Comparison of ENCODE assay signal across 21 mouse cellular contexts in the genomic region with DNA sequence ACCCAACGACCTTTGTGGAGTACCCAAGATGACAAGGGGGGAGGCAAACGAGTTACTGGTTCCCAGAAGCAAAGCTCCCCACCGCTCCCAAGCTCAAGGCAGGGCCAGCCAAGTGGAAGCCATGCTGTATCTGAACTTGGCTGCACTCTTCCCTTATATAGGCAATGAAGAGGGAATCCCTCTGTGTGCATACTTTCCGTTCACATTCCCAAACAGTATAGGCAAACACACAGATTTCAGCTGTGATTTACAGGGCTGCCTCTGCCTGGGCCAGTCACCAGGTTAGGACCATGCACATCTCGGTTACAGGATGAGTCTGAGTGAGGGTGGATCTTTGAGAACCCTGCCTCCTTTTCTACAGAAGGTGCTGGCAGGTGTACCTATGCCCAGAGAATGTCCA.
DNase-seq lines count a peak whose midpoint lies in the region; ATAC-seq and TF ChIP-seq lines count a peak whose summit lies in the region.
"Had no signal": no experiment of that assay in that cellular context is flagged by ENCODE, and none has a peak within 500 bp of the region (broad histone marks: within the 10 kb centered on the region; RNA-seq: fewer than 3 reads in every experiment).

No protein-coding gene starts in this region.

- TF ChIP-seq RAD21 in CH12.LX (IDR thresholded peaks at IDR 0.05; ENCODE audit: low read depth, low read length): no peak

- TF ChIP-seq POLR2A in kidney, adult 2 months (IDR thresholded peaks at IDR 0.05; ENCODE audit: low read depth, low read length): no peak
- TF ChIP-seq POLR2A in CH12.LX (IDR thresholded peaks at IDR 0.05; ENCODE audit: low read depth, low read length): no peak

- DNase-seq in heart, postnatal 10 days: no peak
- DNase-seq in kidney, adult 2 months: no peak
- no peak for DNase-seq in CH12.LX (ENCODE audit: extremely low read depth)
- peak; percentile 32 for DNase-seq in embryonic facial prominence, embryonic 14.5 days (ENCODE audit: low spot score)
- no peak for DNase-seq in cerebellum, postnatal 4 days (ENCODE audit: low spot score in 2 of 2)
- DNase-seq in kidney, adult 11 months: no peak
- DNase-seq: cerebellum, adult 2 months; kidney, adult 18-20 months; kidney, postnatal 14 days; lung, postnatal 14 days; midbrain, embryonic 14.5 days; right cerebral cortex, adult 18-20 months; thymus, adult 18-20 months; thymus, postnatal 4 days had no signal

- 37% methylated on average over 5 of the region's 5 CpGs for WGBS in heart, embryonic 12.5 days
- WGBS in kidney, embryonic 16.5 days: 38% methylated on average over 5 of the region's 5 CpGs
- WGBS in kidney, adult 2 months: 78% methylated on average over 5 of the region's 5 CpGs
- 57% methylated on average over 5 of the region's 5 CpGs for WGBS in embryonic facial prominence, embryonic 14.5 days

- H3K27me3 ChIP-seq in heart, embryonic 12.5 days (replicated peaks): no peaks in the 10 kb centered on the region
- H3K27me3 ChIP-seq in kidney, embryonic 16.5 days (ENCODE audit: insufficient read depth, low read length): no peaks in the 10 kb centered on the region
- no peaks in the 10 kb centered on the region for H3K27me3 ChIP-seq in kidney, adult 2 months (replicated peaks; ENCODE audit: control insufficient read depth, insufficient read depth, low read length)
- H3K27me3 ChIP-seq in CH12.LX (replicated peaks): no peaks in the 10 kb centered on the region
- H3K27me3 ChIP-seq in embryonic facial prominence, embryonic 14.5 days (replicated peaks; ENCODE audit: control insufficient read depth, insufficient read depth, low read length): no peaks in the 10 kb centered on the region
- H3K27me3 ChIP-seq: megakaryocyte, embryonic 14.5 days; neural tube, embryonic 13.5 days had no signal

- peaks cover 75% of the 10 kb centered on the region for H3K79me2 ChIP-seq in CH12.LX (replicated peaks; ENCODE audit: control insufficient read depth, extremely low read depth, insufficient read depth, poor library complexity, severe bottlenecking)

- no peaks in the 10 kb centered on the region for H3K9me3 ChIP-seq in heart, embryonic 12.5 days (replicated peaks)
- no peaks in the 10 kb centered on the region for H3K9me3 ChIP-seq in kidney, embryonic 16.5 days (ENCODE audit: low read length)
- no peaks in the 10 kb centered on the region for H3K9me3 ChIP-seq in CH12.LX (replicated peaks; ENCODE audit: low read length)
- no peaks in the 10 kb centered on the region for H3K9me3 ChIP-seq in embryonic facial prominence, embryonic 14.5 days (ENCODE audit: control insufficient read depth, low read length)
- H3K9me3 ChIP-seq: hindbrain, embryonic 13.5 days; megakaryocyte, embryonic 14.5 days; neural tube, embryonic 13.5 days had no signal

- ATAC-seq in heart, embryonic 12.5 days (ENCODE audit: insufficient number of reproducible peaks, low FRiP score): no peak
- ATAC-seq in kidney, embryonic 16.5 days (ENCODE audit: low FRiP score, low TSS enrichment): 0 out of 2 replicates have a peak, but pooled peaks have one; percentile 56
- ATAC-seq in embryonic facial prominence, embryonic 14.5 days (ENCODE audit: low read depth): no peak
- ATAC-seq: forebrain, embryonic 14.5 days had no signal

- H3K4me2 ChIP-seq in heart, embryonic 12.5 days: peak overlapping the region; percentile 23; the same call in 1 of the 2 replicates
- no peak overlapping the region for H3K4me2 ChIP-seq in kidney, embryonic 16.5 days (replicated peaks; ENCODE audit: low read depth, low read length)
- H3K4me2 ChIP-seq in CH12.LX (ENCODE audit: insufficient read depth, low read depth, poor library complexity, severe bottlenecking): peak overlapping the region; percentile 93
- no peak overlapping the region for H3K4me2 ChIP-seq in embryonic facial prominence, embryonic 14.5 days (ENCODE audit: low read depth, low read length)
- H3K4me2 ChIP-seq: hindbrain, embryonic 13.5 days; neural tube, embryonic 13.5 days had no signal

- dilution Hi-C loops in CH12.LX (cut with MboI; ENCODE audit: extremely low pct_ligation_motif_present, extremely low pct_unique_long_range_greater_than_20kb, low sequenced_read_pairs): no loop called here

- no peak overlapping the region for H3K4me3 ChIP-seq in heart, embryonic 12.5 days
- H3K4me3 ChIP-seq in kidney, embryonic 16.5 days (ENCODE audit: low read length): no peak overlapping the region
- no peak overlapping the region for H3K4me3 ChIP-seq in kidney, adult 2 months (ENCODE audit: insufficient read depth, low read depth, low read length)
- H3K4me3 ChIP-seq in CH12.LX (replicated peaks in 1 of 3; ENCODE audit: low read depth in 2 of 3, low read length in 2 of 3, poor library complexity in 1 of 3): peak overlapping the region; percentile 60 to 86 (median 74)
- no peak overlapping the region for H3K4me3 ChIP-seq in embryonic facial prominence, embryonic 14.5 days (ENCODE audit: low read depth, low read length)
- H3K4me3 ChIP-seq: erythroblast, embryonic 14.5 days; hindbrain, embryonic 13.5 days; neural tube, embryonic 13.5 days had no signal

- in situ Hi-C loops in CH12.LX (cut with MboI; ENCODE audit: low pct_ligation_motif_present, low pct_unique_long_range_greater_than_20kb, low sequenced_read_pairs): no loop called here

- no peak for TF ChIP-seq EP300 in CH12.LX (IDR thresholded peaks at IDR 0.05; ENCODE audit: low read length)

- intact Hi-C loops in heart, postnatal 10 days (cut with DNase I): no loop called here

- H3K9ac ChIP-seq in heart, embryonic 12.5 days: no peak overlapping the region
- H3K9ac ChIP-seq in kidney, embryonic 16.5 days (replicated peaks; ENCODE audit: low read length): no peak overlapping the region
- peak overlapping the region; percentile 89 for H3K9ac ChIP-seq in CH12.LX (ENCODE audit: insufficient read depth, low read depth)
- no peak overlapping the region for H3K9ac ChIP-seq in embryonic facial prominence, embryonic 14.5 days (ENCODE audit: low read depth, low read length)
- H3K9ac ChIP-seq: hindbrain, embryonic 13.5 days; neural tube, embryonic 13.5 days had no signal

- H3K27ac ChIP-seq in heart, embryonic 12.5 days (ENCODE audit: poor library complexity, severe bottlenecking): peak overlapping the region; percentile 98
- H3K27ac ChIP-seq in kidney, embryonic 16.5 days (ENCODE audit: low read length): 0 out of 2 replicates have a peak overlapping the region, but pooled peaks have one; percentile 35
- H3K27ac ChIP-seq in kidney, adult 2 months (ENCODE audit: insufficient read depth, low read depth, low read length): no peak overlapping the region
- H3K27ac ChIP-seq in CH12.LX (ENCODE audit: insufficient read depth, low read depth): peak overlapping the region; percentile 63
- H3K27ac ChIP-seq in embryonic facial prominence, embryonic 14.5 days (replicated peaks; ENCODE audit: low read depth, low read length): no peak overlapping the region
- H3K27ac ChIP-seq: hindbrain, embryonic 13.5 days; neural tube, embryonic 13.5 days had no signal

- peaks cover 65% of the 10 kb centered on the region for H3K4me1 ChIP-seq in heart, embryonic 12.5 days (replicated peaks)
- H3K4me1 ChIP-seq in kidney, embryonic 16.5 days (ENCODE audit: insufficient read depth, low read length): peaks cover 56% of the 10 kb centered on the region
- no peaks in the 10 kb centered on the region for H3K4me1 ChIP-seq in kidney, adult 2 months (ENCODE audit: control insufficient read depth, insufficient read depth, low read length)
- peaks cover 16 to 58% of the 10 kb centered on the region in 2 experiments for H3K4me1 ChIP-seq in CH12.LX (ENCODE audit: control insufficient read depth in 1 of 2, insufficient read depth in 2 of 2)
- peaks cover 26% of the 10 kb centered on the region for H3K4me1 ChIP-seq in embryonic facial prominence, embryonic 14.5 days (ENCODE audit: control insufficient read depth, insufficient read depth, low read length)

- TF ChIP-seq CTCF in kidney, adult 2 months (conservative IDR thresholded peaks at IDR 0.05; ENCODE audit: insufficient read depth, insufficient read length, low read depth, low read length): no peak
- no peak for TF ChIP-seq CTCF in CH12.LX (conservative IDR thresholded peaks at IDR 0.05 in 1 of 2, IDR thresholded peaks at IDR 0.05 in 1 of 2; ENCODE audit: low read depth in 2 of 2, low read length in 2 of 2)

- no peaks in the 10 kb centered on the region for H3K36me3 ChIP-seq in heart, embryonic 12.5 days
- no peaks in the 10 kb centered on the region for H3K36me3 ChIP-seq in kidney, embryonic 16.5 days (ENCODE audit: insufficient read depth, low read length)
- H3K36me3 ChIP-seq in kidney, adult 2 months (ENCODE audit: control insufficient read depth, insufficient read depth, low read length): no peaks in the 10 kb centered on the region
- peaks cover 16 to 31% of the 10 kb centered on the region in 2 experiments for H3K36me3 ChIP-seq in CH12.LX (replicated peaks in 1 of 2; ENCODE audit: control insufficient read depth in 1 of 2, insufficient read depth in 1 of 2, low read length in 1 of 2)
- no peaks in the 10 kb centered on the region for H3K36me3 ChIP-seq in embryonic facial prominence, embryonic 14.5 days (ENCODE audit: control insufficient read depth, insufficient read depth, low read length)
- H3K36me3 ChIP-seq: hindbrain, embryonic 13.5 days; neural tube, embryonic 13.5 days had no signal

TF ChIP-seq in CH12.LX, 34 proteins besides CTCF, POLR2A, EP300 and RAD21:
- TF ChIP-seq KAT2A (IDR thresholded peaks at IDR 0.05; ENCODE audit: insufficient replicate concordance, low read length) (no peak), CHD1 (IDR thresholded peaks at IDR 0.05; ENCODE audit: low read depth, low read length) (no peak; the same call in 1 of the 2 replicates), ZC3H11A (IDR thresholded peaks at IDR 0.05; ENCODE audit: low read depth, low read length) (no peak), ELF1 (IDR thresholded peaks at IDR 0.05; ENCODE audit: low read depth, low read length) (no peak), JUND (conservative IDR thresholded peaks at IDR 0.05; ENCODE audit: low read depth, low read length) (no peak), BHLHE40 (IDR thresholded peaks at IDR 0.05; ENCODE audit: low read depth, low read length) (no peak), ZKSCAN1 (IDR thresholded peaks at IDR 0.05; ENCODE audit: borderline replicate concordance, low read depth, low read length) (no peak), UBTF (IDR thresholded peaks at IDR 0.05; ENCODE audit: low read depth, low read length) (no peak)

Comparison
In these comparisons a context has a peak if more than half of its experiments do, and no peak if none do; other contexts are left out.
1. H3K27ac ChIP-seq: peak in heart, embryonic 12.5 days (single experiment), kidney, embryonic 16.5 days (single experiment) and CH12.LX (single experiment); none in kidney, adult 2 months (single experiment) and embryonic facial prominence, embryonic 14.5 days (single experiment).
2. H3K4me2 ChIP-seq: peak in heart, embryonic 12.5 days (single experiment) and CH12.LX (single experiment); none in kidney, embryonic 16.5 days (single experiment) and embryonic facial prominence, embryonic 14.5 days (single experiment).
3. H3K4me3 ChIP-seq: peak in CH12.LX (3 of 3); none in heart, embryonic 12.5 days (single experiment), kidney, embryonic 16.5 days (single experiment), kidney, adult 2 months (single experiment) and embryonic facial prominence, embryonic 14.5 days (single experiment).